Mouse (Mus musculus): ENCODE measurements around the gene Pemt. TPM values are rescaled to one million over a fixed set of nuclear protein-coding genes. Genes with fewer than 3 reads are reported as not detected.

Pemt gene
- polyA plus RNA-seq, 1 experiment from 2014 or later: 592 TPM

DNA sequence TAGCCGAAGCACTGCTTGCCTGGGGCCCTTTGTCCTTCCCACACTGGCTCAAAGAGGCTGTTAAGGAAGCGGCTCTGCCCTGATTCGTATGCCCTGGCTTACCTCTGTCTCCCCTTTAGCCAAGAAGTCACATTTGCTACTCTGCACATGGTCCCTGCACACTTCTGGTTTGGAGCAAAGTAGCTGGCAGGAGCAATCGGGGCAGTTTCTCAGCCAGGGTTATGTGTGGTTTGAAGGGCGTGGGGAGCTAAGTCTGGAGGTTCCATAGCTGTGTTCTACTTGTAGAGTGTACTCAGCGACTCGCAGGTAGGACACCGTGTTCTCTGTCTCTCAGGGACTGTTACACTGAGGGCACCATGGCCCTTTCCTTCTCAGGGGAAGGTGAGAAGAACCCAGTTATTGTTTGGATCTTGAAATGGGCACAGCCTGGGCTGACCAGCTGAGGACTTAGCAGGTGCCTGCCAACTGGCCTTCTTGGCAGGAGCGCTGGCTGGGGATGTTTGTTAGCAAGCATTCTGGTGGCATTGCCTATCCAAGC, 84.9 kb downstream of the Pemt start:
- 66% methylated on average over 9 of the region's 9 CpGs for WGBS (ENCODE audit: insufficient replicate concordance)
- Histone ChIP-seq H3K9ac (replicated peaks) (no peak overlapping the region), H3K27me3 (ENCODE audit: insufficient read depth, low read length) (peaks cover 19% of the 10 kb centered on the region), H3K36me3 (replicated peaks; ENCODE audit: insufficient read depth, low read length) (peaks cover 17% of the 10 kb centered on the region), H3K4me2 (ENCODE audit: low read depth, low read length) (no peak overlapping the region), H3K9me3 (ENCODE audit: low read length) (no peaks in the 10 kb centered on the region), H3K27ac (ENCODE audit: low read depth) (no peak overlapping the region), H3K4me1 (ENCODE audit: insufficient read depth) (peaks cover 24% of the 10 kb centered on the region), H3K4me3 (ENCODE audit: low read depth, low read length) (no peak overlapping the region)
- no peak for TF ChIP-seq CTCF (IDR thresholded peaks at IDR 0.05; ENCODE audit: low read depth)
- TF ChIP-seq EP300 (IDR thresholded peaks at IDR 0.05; ENCODE audit: low read depth): no peak
- no peak for ATAC-seq
- DNase-seq: no peak

DNA sequence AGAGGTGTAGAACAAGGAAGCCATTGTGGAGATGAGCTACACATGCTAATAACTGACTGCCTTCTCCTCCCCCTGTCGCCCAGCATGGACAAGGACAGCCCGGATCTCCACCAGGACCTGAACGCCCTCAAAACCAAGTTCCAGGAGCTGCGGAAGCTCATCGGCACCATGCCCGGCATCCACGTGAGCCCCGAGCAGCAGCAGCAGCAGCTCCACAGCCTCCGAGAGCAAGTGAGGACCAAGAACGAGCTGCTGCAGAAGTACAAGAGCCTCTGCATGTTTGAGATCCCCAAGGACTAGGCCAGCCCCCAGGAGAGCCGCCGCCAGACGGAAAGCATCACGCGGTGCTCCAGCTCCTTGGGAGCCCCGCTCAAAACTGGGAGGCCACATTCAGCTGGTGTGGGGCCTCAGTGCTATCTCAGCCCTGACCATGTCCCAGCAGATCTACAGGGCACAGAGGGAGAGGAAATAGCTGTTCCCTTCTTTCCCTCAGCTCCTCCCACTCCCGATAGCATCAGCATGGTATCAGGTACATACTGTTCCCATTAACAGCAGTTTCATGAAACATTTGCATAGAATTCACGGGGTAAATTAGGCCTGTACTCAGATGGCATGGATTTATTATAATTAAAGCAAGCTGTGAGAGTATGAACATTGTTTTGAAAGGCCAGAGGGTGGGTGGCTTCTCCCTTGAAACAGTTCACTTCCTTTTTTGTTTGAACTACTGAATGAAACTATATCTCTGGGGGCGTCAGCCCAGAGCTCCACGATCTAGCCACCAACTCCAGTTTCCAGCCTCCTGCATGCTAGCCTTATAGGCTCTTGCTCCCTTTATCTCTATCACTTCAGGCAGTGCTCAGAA, 85.6 kb downstream of the Pemt start:
- peaks cover 19% of the 10 kb centered on the region for H3K27me3 ChIP-seq (ENCODE audit: insufficient read depth, low read length)
- no peaks in the 10 kb centered on the region for H3K9me3 ChIP-seq (ENCODE audit: low read length)
- H3K9ac ChIP-seq (replicated peaks): no peak overlapping the region
- peaks cover 21% of the 10 kb centered on the region for H3K36me3 ChIP-seq (replicated peaks; ENCODE audit: insufficient read depth, low read length)
- WGBS (ENCODE audit: insufficient replicate concordance): 69% methylated on average over 20 of the region's 20 CpGs
- peaks cover 20% of the 10 kb centered on the region for H3K4me1 ChIP-seq (ENCODE audit: insufficient read depth)
- TF ChIP-seq EP300 (IDR thresholded peaks at IDR 0.05; ENCODE audit: low read depth): peak; percentile 48; the same call in 1 of the 2 replicates
- TF ChIP-seq CTCF (IDR thresholded peaks at IDR 0.05; ENCODE audit: low read depth): no peak
- no peak overlapping the region for H3K4me2 ChIP-seq (ENCODE audit: low read depth, low read length)
- ATAC-seq (no peak), DNase-seq (no peak)
- no peak overlapping the region for H3K27ac ChIP-seq (ENCODE audit: low read depth)
- H3K4me3 ChIP-seq (ENCODE audit: low read depth, low read length): no peak overlapping the region

DNA sequence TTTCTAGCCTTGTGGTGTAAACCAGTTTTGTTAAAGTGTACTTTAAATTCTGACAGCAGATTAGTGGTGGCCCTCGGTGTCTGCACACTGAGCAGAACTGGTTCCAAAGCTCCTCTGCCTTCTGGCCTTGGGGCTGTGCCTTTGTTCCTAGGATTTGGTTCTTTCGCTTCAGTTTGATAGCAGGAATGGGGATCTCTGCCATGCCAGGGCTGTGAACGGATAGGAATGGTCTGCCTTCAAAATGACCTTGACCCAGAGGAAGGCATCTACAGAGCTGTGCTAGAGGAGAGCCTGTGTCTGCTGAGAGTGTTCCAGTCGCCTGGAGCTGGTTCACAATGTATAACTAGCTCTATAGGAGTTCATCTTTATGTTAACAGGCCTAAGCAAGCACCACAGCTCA, 86.8 kb downstream of the Pemt start:
- H3K9ac ChIP-seq (replicated peaks): no peak overlapping the region
- WGBS (ENCODE audit: insufficient replicate concordance): 72% methylated on average over 4 of the region's 4 CpGs
- H3K27me3 ChIP-seq (ENCODE audit: insufficient read depth, low read length): peaks cover 16% of the 10 kb centered on the region
- H3K36me3 ChIP-seq (replicated peaks; ENCODE audit: insufficient read depth, low read length): peaks cover 21% of the 10 kb centered on the region
- H3K4me1 ChIP-seq (ENCODE audit: insufficient read depth): peaks cover 9% of the 10 kb centered on the region
- ATAC-seq (no peak), DNase-seq (no peak)
- H3K9me3 ChIP-seq (ENCODE audit: low read length): no peaks in the 10 kb centered on the region
- H3K4me3 ChIP-seq (ENCODE audit: low read depth, low read length): no peak overlapping the region
- TF ChIP-seq CTCF (IDR thresholded peaks at IDR 0.05; ENCODE audit: low read depth) (no peak), EP300 (IDR thresholded peaks at IDR 0.05; ENCODE audit: low read depth) (no peak)
- H3K27ac ChIP-seq (ENCODE audit: low read depth): no peak overlapping the region
- H3K4me2 ChIP-seq (ENCODE audit: low read depth, low read length): no peak overlapping the region

- no peak for DNase-seq
- no peak overlapping the region for H3K4me3 ChIP-seq (ENCODE audit: low read depth, low read length)
- H3K27ac ChIP-seq (ENCODE audit: low read depth): no peak overlapping the region
- H3K27me3 ChIP-seq (ENCODE audit: insufficient read depth, low read length): no peaks in the 10 kb centered on the region
- no peaks in the 10 kb centered on the region for H3K9me3 ChIP-seq (ENCODE audit: low read length)
- H3K9ac ChIP-seq (replicated peaks): no peak overlapping the region
- TF ChIP-seq CTCF (IDR thresholded peaks at IDR 0.05; ENCODE audit: low read depth) (no peak), EP300 (IDR thresholded peaks at IDR 0.05; ENCODE audit: low read depth) (no peak)
- peaks cover 16% of the 10 kb centered on the region for H3K36me3 ChIP-seq (replicated peaks; ENCODE audit: insufficient read depth, low read length)
- H3K4me1 ChIP-seq (ENCODE audit: insufficient read depth): no peaks in the 10 kb centered on the region
- ATAC-seq: no peak
- no peak overlapping the region for H3K4me2 ChIP-seq (ENCODE audit: low read depth, low read length)
- WGBS (ENCODE audit: insufficient replicate concordance): 87% methylated on average over 6 of the region's 6 CpGs
Observed at GRCm38 (mm10) chr11:59956749-59957148, 89.5 kb downstream of the Pemt start.

DNA sequence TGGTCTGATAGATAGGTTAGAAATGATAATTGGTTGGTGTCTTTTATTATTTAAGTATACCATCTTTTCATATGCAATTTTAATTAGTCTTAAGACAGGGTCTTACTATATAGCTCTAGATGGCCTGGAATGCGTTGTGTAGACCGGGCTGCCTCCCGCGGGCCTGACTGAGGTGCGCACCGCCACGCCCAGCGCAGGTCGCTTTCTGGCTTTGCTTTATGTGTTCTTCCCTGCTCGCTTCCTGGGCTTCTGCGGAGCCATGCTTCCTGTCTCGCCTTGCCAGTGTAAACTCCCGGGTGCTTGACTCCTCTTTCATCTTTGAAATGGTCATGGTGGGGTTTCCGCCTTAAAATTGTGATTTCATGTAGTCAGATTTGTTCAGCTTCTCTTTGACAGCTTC, 93.4 kb downstream of the Pemt start:
- Histone ChIP-seq H3K9ac (replicated peaks) (no peak overlapping the region), H3K9me3 (ENCODE audit: low read length) (no peaks in the 10 kb centered on the region), H3K4me1 (ENCODE audit: insufficient read depth) (peaks cover 10% of the 10 kb centered on the region), H3K27ac (ENCODE audit: low read depth) (no peak overlapping the region), H3K36me3 (replicated peaks; ENCODE audit: insufficient read depth, low read length) (0 out of 2 replicates have a peak, but pooled peaks cover 8% of the 10 kb centered on the region), H3K4me3 (ENCODE audit: low read depth, low read length) (no peak overlapping the region), H3K4me2 (ENCODE audit: low read depth, low read length) (no peak overlapping the region), H3K27me3 (ENCODE audit: insufficient read depth, low read length) (no peaks in the 10 kb centered on the region)
- 86% methylated on average over 14 of the region's 14 CpGs for WGBS (ENCODE audit: insufficient replicate concordance)
- ATAC-seq (no peak), DNase-seq (no peak)
- TF ChIP-seq CTCF (IDR thresholded peaks at IDR 0.05; ENCODE audit: low read depth): no peak
- TF ChIP-seq EP300 (IDR thresholded peaks at IDR 0.05; ENCODE audit: low read depth): no peak

- 3% methylated on average over 14 of the region's 16 CpGs for WGBS (ENCODE audit: insufficient replicate concordance)
- Histone ChIP-seq H3K9ac (replicated peaks) (peak overlapping the region; percentile 94), H3K9me3 (ENCODE audit: low read length) (no peaks in the 10 kb centered on the region), H3K27me3 (ENCODE audit: insufficient read depth, low read length) (no peaks in the 10 kb centered on the region), H3K27ac (ENCODE audit: low read depth) (peak overlapping the region; percentile 77), H3K36me3 (replicated peaks; ENCODE audit: insufficient read depth, low read length) (no peaks in the 10 kb centered on the region), H3K4me2 (ENCODE audit: low read depth, low read length) (peak overlapping the region; percentile 92), H3K4me3 (ENCODE audit: low read depth, low read length) (peak overlapping the region; percentile 79), H3K4me1 (ENCODE audit: insufficient read depth) (peaks cover 15% of the 10 kb centered on the region)
- no peak for TF ChIP-seq EP300 (IDR thresholded peaks at IDR 0.05; ENCODE audit: low read depth)
- DNase-seq (peak; percentile 39), ATAC-seq (peak; percentile 77)
Observed at GRCm38 (mm10) chr11:59948401-59948767, 97.9 kb downstream of the Pemt start.

Data from liver, postnatal 0 days (tissue).